Mouse (Mus musculus) ES-Bruce4 (cell line): Measurements from ENCODE around the gene Bbs5. TPM values are rescaled to one million over a fixed set of nuclear protein-coding genes. Genes with fewer than 3 reads are reported as not detected.

Experiments used
- H3K27ac ChIP-seq: 2 replicates; pipeline ENCODE4 v1.5.1; 2012; ENCODE audit warnings: low read length, inconsistent platforms; ENCODE audit not compliant: insufficient read depth
- H3K27me3 ChIP-seq: 2 replicates; pipeline ENCODE4 v1.6.1; 2012; ENCODE audit warnings: mild to moderate bottlenecking, low read length, inconsistent platforms; ENCODE audit not compliant: control insufficient read depth, poor library complexity, insufficient read depth, severe bottlenecking
- H3K36me3 ChIP-seq: 2 replicates; pipeline ENCODE4 v1.6.1; 2012; ENCODE audit warnings: inconsistent platforms, mild to moderate bottlenecking, low read length, moderate library complexity; ENCODE audit not compliant: control insufficient read depth, poor library complexity, insufficient read depth, severe bottlenecking
- H3K4me1 ChIP-seq: one replicate; pipeline ENCODE4 v1.8.1; 2011; ENCODE audit warnings: low read length; ENCODE audit not compliant: control insufficient read depth, insufficient read depth
- H3K4me3 ChIP-seq: 2 replicates; pipeline ENCODE4 v1.5.1; 2011; ENCODE audit warnings: low read depth, mild to moderate bottlenecking, low read length
- H3K9ac ChIP-seq: 2 replicates; pipeline ENCODE4 v1.6.1; 2012; ENCODE audit warnings: low read depth, mild to moderate bottlenecking, inconsistent platforms; ENCODE audit not compliant: poor library complexity, severe bottlenecking
- H3K9me3 ChIP-seq: replicated peaks from 2 replicates; pipeline ENCODE4 v1.6.1; 2012; ENCODE audit warnings: mild to moderate bottlenecking, low read length, inconsistent platforms; ENCODE audit not compliant: control insufficient read depth, poor library complexity, insufficient read depth, severe bottlenecking
- CTCF ChIP-seq: IDR thresholded peaks from one replicate; pipeline ENCODE4 v1.8.1; 2011; ENCODE audit warnings: low read depth, low read length
- EP300 ChIP-seq: IDR thresholded peaks from 2 replicates; pipeline ENCODE4 v1.6.1; 2011; ENCODE audit warnings: low read depth, low read length; ENCODE audit not compliant: insufficient read depth
- POLR2A ChIP-seq: IDR thresholded peaks from one replicate; pipeline ENCODE4 v1.8.1; 2011; ENCODE audit warnings: low read length; ENCODE audit not compliant: insufficient read depth
- polyA plus RNA-seq: library from polyadenylated mRNA; stranded (reverse); fragments of >200 nt; gene quantifications from 2 replicates; pipeline ENCODE4 v1.2.4, GENCODE M21; 2011; ENCODE audit warnings: low read depth; ENCODE audit not compliant: missing spikeins, insufficient read depth, insufficient read length

Gene Bbs5
- polyA plus RNA-seq, 1 experiment: 17.7 TPM

GRCm38 (mm10) chr2:69712981-69713625, 66.1 kb downstream of the Bbs5 start, which contains the start of gene Fastkd1:
Fastkd1 (minus strand) TSS chr2:69713516.
- Histone ChIP-seq H3K4me1 (no peaks in the 10 kb centered on the region), H3K27me3 (no peaks in the 10 kb centered on the region), H3K9me3 (no peaks in the 10 kb centered on the region), H3K36me3 (peaks cover 11% of the 10 kb centered on the region; the same call in 1 of the 2 replicates), H3K9ac (peak within 1 kb of the TSS; percentile 65), H3K27ac (peak within 1 kb of the TSS; percentile 41; the same call in 1 of the 2 replicates), H3K4me3 (peak within 1 kb of the TSS; percentile 97)
- TF ChIP-seq CTCF (no peak), EP300 (no peak), POLR2A (no peak)

- no peaks in the 10 kb centered on the region for H3K4me1 ChIP-seq
- H3K27ac ChIP-seq: no peak overlapping the region
- H3K9me3 ChIP-seq: no peaks in the 10 kb centered on the region
- H3K27me3 ChIP-seq: no peaks in the 10 kb centered on the region
- H3K9ac ChIP-seq: no peak overlapping the region
- no peak overlapping the region for H3K4me3 ChIP-seq
- TF ChIP-seq POLR2A: no peak
- no peak for TF ChIP-seq CTCF
- no peak for TF ChIP-seq EP300
- H3K36me3 ChIP-seq: peaks cover 9% of the 10 kb centered on the region; the same call in 1 of the 2 replicates
These were observed 66.6 kb downstream of the Bbs5 start for GRCm38 (mm10) chr2:69713626-69714014.

GRCm38 (mm10) chr2:69714126-69714525, 67.2 kb downstream of the Bbs5 start:
- no peak overlapping the region for H3K9ac ChIP-seq
- H3K27me3 ChIP-seq: no peaks in the 10 kb centered on the region
- no peaks in the 10 kb centered on the region for H3K4me1 ChIP-seq
- TF ChIP-seq EP300: no peak
- no peak for TF ChIP-seq CTCF
- no peak for TF ChIP-seq POLR2A
- no peaks in the 10 kb centered on the region for H3K9me3 ChIP-seq
- no peak overlapping the region for H3K4me3 ChIP-seq
- H3K36me3 ChIP-seq: peaks cover 6% of the 10 kb centered on the region; the same call in 1 of the 2 replicates
- H3K27ac ChIP-seq: no peak overlapping the region

- H3K27ac ChIP-seq: no peak overlapping the region
- no peak overlapping the region for H3K9ac ChIP-seq
- no peak for TF ChIP-seq POLR2A
- TF ChIP-seq CTCF: no peak
- no peaks in the 10 kb centered on the region for H3K9me3 ChIP-seq
- H3K27me3 ChIP-seq: no peaks in the 10 kb centered on the region
- no peaks in the 10 kb centered on the region for H3K4me1 ChIP-seq
- no peaks in the 10 kb centered on the region for H3K36me3 ChIP-seq
- no peak overlapping the region for H3K4me3 ChIP-seq
These were observed 69.5 kb downstream of the Bbs5 start for GRCm38 (mm10) chr2:69716483-69716882.

Other genes with a start within 250 kb of the Bbs5 start
- 92.6 and 92.9 TPM in 2 replicates for gene Lrp2, start 61.1 kb upstream of the Bbs5 start, polyA plus RNA-seq
- not detected in 2 replicates for gene Klhl41, start 22.9 kb downstream of the Bbs5 start, polyA plus RNA-seq
- 23.1 and 27.9 TPM in 2 replicates for gene Fastkd1, start 66.3 kb downstream of the Bbs5 start, polyA plus RNA-seq
- 165 and 179 TPM in 2 replicates for gene Ppig, start 75.4 kb downstream of the Bbs5 start, polyA plus RNA-seq
- gene Ccdc173, start 142.4 kb downstream of the Bbs5 start, polyA plus RNA-seq: 3.7 and 6.1 TPM in 2 replicates
- gene Phospho2, start 142.5 kb downstream of the Bbs5 start, polyA plus RNA-seq: 10.2 and 11.2 TPM in 2 replicates
- 5.4 and 7.0 TPM in 2 replicates for gene Klhl23, start 174.8 kb downstream of the Bbs5 start, polyA plus RNA-seq
- gene Ssb, start 214.4 kb downstream of the Bbs5 start, polyA plus RNA-seq: 393 and 460 TPM in 2 replicates
- gene Mettl5, start 238.4 kb downstream of the Bbs5 start, polyA plus RNA-seq: 53.2 and 54.5 TPM in 2 replicates